Mouse (Mus musculus): ENCODE results near the gene Pyroxd2. TPM values are rescaled to one million over a fixed set of nuclear protein-coding genes. Genes with fewer than 3 reads are reported as not detected.
"Not testable (repeated sequence)": the region's sequence is repeated elsewhere in the genome, so short reads cannot be mapped to it uniquely, and the experiment has no call there.

The Pyroxd2 gene
- total RNA-seq, 4 experiments from 2014 or later, result 3.7 to 7.7 (median 5.6) TPM

- no peak for DNase-seq (ENCODE audit: low spot score in 2 of 2)
These were observed 62.3 kb downstream of the Pyroxd2 start for GRCm38 (mm10) chr19:42690256-42690655.

- no peak for DNase-seq (ENCODE audit: low spot score in 2 of 2)
These were observed 62.8 kb downstream of the Pyroxd2 start for GRCm38 (mm10) chr19:42689786-42690185.

- DNase-seq (ENCODE audit: low spot score in 2 of 2), result no peak
These were observed 63.3 kb downstream of the Pyroxd2 start for GRCm38 (mm10) chr19:42689321-42689720.

GRCm38 (mm10) chr19:42682776-42683175 lies 69.8 kb downstream of the Pyroxd2 start:
- DNase-seq (ENCODE audit: low spot score in 2 of 2), result not testable (repeated sequence)

GRCm38 (mm10) chr19:42678191-42678590 lies 74.4 kb downstream of the Pyroxd2 start:
- no peak for DNase-seq (ENCODE audit: low spot score in 2 of 2)

- DNase-seq (ENCODE audit: low spot score in 2 of 2), result no peak
These were observed 75.1 kb downstream of the Pyroxd2 start for GRCm38 (mm10) chr19:42677452-42677851.

GRCm38 (mm10) chr19:42676931-42677330 lies 75.6 kb downstream of the Pyroxd2 start:
- DNase-seq (ENCODE audit: low spot score in 2 of 2), result no peak

Other genes starting within 250 kb of the Pyroxd2 start
- gene R3hcc1l, start 234.0 kb downstream of the Pyroxd2 start, total RNA-seq (2022), result 10 to 100 TPM; 24.4 to 27.7 (median 27.2) TPM
- gene Loxl4, start 140.0 kb downstream of the Pyroxd2 start, total RNA-seq (2022), result under 1 TPM; 0.16 to 0.47 (median 0.30) TPM
- 10 to 100 TPM; 12.5 to 17.9 (median 15.2) TPM for gene Hps1, start 27.2 kb upstream of the Pyroxd2 start, total RNA-seq (2022)